ENCODE assay signal across 9 mouse cellular contexts in the genomic region with DNA sequence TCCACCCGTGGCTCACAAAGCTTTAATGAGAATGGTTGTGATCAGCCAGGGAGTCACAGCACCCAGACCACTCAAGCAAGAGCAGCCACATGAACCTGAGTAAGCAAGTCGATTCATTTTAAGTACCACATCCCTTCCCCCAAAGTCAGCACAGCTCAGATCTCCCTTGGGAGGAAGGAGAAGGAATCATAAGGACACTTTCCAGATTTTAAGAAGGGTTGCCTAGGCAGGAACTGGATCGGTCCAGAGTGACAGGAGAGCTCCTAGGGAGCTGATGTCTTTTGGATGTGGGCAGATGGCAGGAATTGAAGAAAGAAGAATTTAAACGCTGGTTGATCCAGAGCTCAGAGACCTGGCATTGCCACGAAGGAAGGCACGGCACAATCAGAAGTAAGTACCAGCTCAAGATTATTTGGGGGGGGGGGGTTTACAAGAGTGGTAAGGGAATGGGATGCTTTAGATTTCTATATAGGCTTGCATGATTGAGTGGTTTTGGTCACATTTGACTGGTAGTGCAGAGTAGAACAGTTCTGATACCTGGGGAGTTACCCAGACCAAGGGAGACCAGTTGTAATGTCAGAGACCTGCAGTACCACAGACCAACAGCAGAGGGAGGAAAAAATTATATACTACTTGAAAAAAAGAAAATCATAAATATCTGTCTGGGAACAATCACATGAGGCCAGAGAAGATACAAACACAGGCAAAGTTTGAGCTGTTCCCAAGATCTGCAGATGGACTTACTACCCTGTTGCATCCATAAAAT.
A peak's percentile ranks its signal among the peaks of the same experiment; 100 is the strongest.
DNase-seq lines count a peak whose midpoint lies in the region; ATAC-seq and TF ChIP-seq lines count a peak whose summit lies in the region.
"Had no signal": no experiment of that assay in that cellular context is flagged by ENCODE, and none has a peak within 500 bp of the region (broad histone marks: within the 10 kb centered on the region; RNA-seq: fewer than 3 reads in every experiment).

No protein-coding gene starts in this region.

- H3K9me3 ChIP-seq in forebrain, embryonic 12.5 days = no peaks in the 10 kb centered on the region
- H3K9me3 ChIP-seq in forebrain, embryonic 10.5 days = no peaks in the 10 kb centered on the region
- no peaks in the 10 kb centered on the region for H3K9me3 ChIP-seq in lung, embryonic 14.5 days (ENCODE audit: low read depth, low read length)

- WGBS in forebrain, embryonic 12.5 days = 84% methylated on average over 6 of the region's 6 CpGs
- WGBS in forebrain, embryonic 10.5 days = 86% methylated on average over 6 of the region's 6 CpGs
- 78% methylated on average over 6 of the region's 6 CpGs for WGBS in lung, embryonic 14.5 days

- H3K27ac ChIP-seq in forebrain, embryonic 12.5 days = no peak overlapping the region
- no peak overlapping the region for H3K27ac ChIP-seq in forebrain, embryonic 10.5 days
- no peak overlapping the region for H3K27ac ChIP-seq in lung, embryonic 14.5 days (ENCODE audit: low read depth)
- H3K27ac ChIP-seq: macrophage had no signal

- peak; percentile 55; the same call in 1 of the 2 replicates for ATAC-seq in forebrain, embryonic 12.5 days (ENCODE audit: low FRiP score)
- no peak; the same call in 1 of the 2 replicates for ATAC-seq in lung, embryonic 14.5 days (ENCODE audit: insufficient read depth)

- H3K4me3 ChIP-seq in forebrain, embryonic 12.5 days (replicated peaks) = no peak overlapping the region
- no peak overlapping the region for H3K4me3 ChIP-seq in forebrain, embryonic 10.5 days
- H3K4me3 ChIP-seq in lung, embryonic 14.5 days (ENCODE audit: low read depth, low read length) = no peak overlapping the region

- H3K36me3 ChIP-seq in forebrain, embryonic 12.5 days (replicated peaks) = no peaks in the 10 kb centered on the region
- H3K36me3 ChIP-seq in forebrain, embryonic 10.5 days (replicated peaks) = no peaks in the 10 kb centered on the region
- no peaks in the 10 kb centered on the region for H3K36me3 ChIP-seq in lung, embryonic 14.5 days (ENCODE audit: insufficient read depth)

- peak; percentile 69 for TF ChIP-seq CTCF in lung, embryonic 14.5 days (IDR thresholded peaks at IDR 0.05; ENCODE audit: low read depth)
- peak; percentile 51; the same call in 1 of the 2 replicates for TF ChIP-seq CTCF in brain, embryonic 14.5 days (IDR thresholded peaks at IDR 0.05; ENCODE audit: borderline replicate concordance, extremely low read depth, insufficient read depth, insufficient read length)

- DNase-seq in forebrain, embryonic 10.5 days (ENCODE audit: extremely low spot score, low spot score) = no peak
- peak; percentile 82 for DNase-seq in lung, embryonic 14.5 days
- DNase-seq in lung, adult 18-20 months = no peak
- DNase-seq in brain, embryonic 14.5 days (ENCODE audit: low read depth) = peak; percentile 42
- DNase-seq in kidney, adult 9 months = peak; percentile 67
- DNase-seq in retina, postnatal 7 days (ENCODE audit: low read depth, low spot score) = peak; percentile 5
- DNase-seq in thymus, postnatal 25 days = no peak

- peaks cover 7% of the 10 kb centered on the region; the same call in 1 of the 2 replicates for H3K4me1 ChIP-seq in forebrain, embryonic 12.5 days
- H3K4me1 ChIP-seq in forebrain, embryonic 10.5 days = peaks cover 8% of the 10 kb centered on the region
- H3K4me1 ChIP-seq in lung, embryonic 14.5 days (ENCODE audit: insufficient read depth) = no peaks in the 10 kb centered on the region

- H3K4me2 ChIP-seq in forebrain, embryonic 12.5 days = no peak overlapping the region
- H3K4me2 ChIP-seq in lung, embryonic 14.5 days = no peak overlapping the region

- peaks cover 1% of the 10 kb centered on the region; the same call in 1 of the 2 replicates for H3K27me3 ChIP-seq in forebrain, embryonic 12.5 days
- H3K27me3 ChIP-seq in forebrain, embryonic 10.5 days (ENCODE audit: poor library complexity, severe bottlenecking) = peaks cover 25% of the 10 kb centered on the region
- no peaks in the 10 kb centered on the region for H3K27me3 ChIP-seq in lung, embryonic 14.5 days (ENCODE audit: insufficient read depth, low read length)

- TF ChIP-seq POLR2A in brain, embryonic 14.5 days (IDR thresholded peaks at IDR 0.05; ENCODE audit: borderline replicate concordance, extremely low read depth, insufficient read depth, insufficient read length, poor library complexity, severe bottlenecking) = no peak

- no peak overlapping the region for H3K9ac ChIP-seq in forebrain, embryonic 12.5 days
- H3K9ac ChIP-seq in lung, embryonic 14.5 days = no peak overlapping the region

Comparison
In these comparisons a context has a peak if more than half of its experiments do, and no peak if none do; other contexts are left out.
1. DNase-seq: peak in lung, embryonic 14.5 days (single experiment), brain, embryonic 14.5 days (single experiment), kidney, adult 9 months (single experiment) and retina, postnatal 7 days (single experiment); none in forebrain, embryonic 10.5 days (single experiment), lung, adult 18-20 months (0 of 2) and thymus, postnatal 25 days (single experiment).